Mouse (Mus musculus): Measurements from ENCODE around the gene Cyth3. TPM values are rescaled to one million over a fixed set of nuclear protein-coding genes. Genes with fewer than 3 reads are reported as not detected.

Gene Cyth3
- polyA plus RNA-seq, 1 experiment from 2014 or later, result 61.5 TPM

- WGBS, result 72% methylated on average over 1 of the region's 1 CpGs
- Histone ChIP-seq H3K4me3 (ENCODE audit: low read length) (no peak overlapping the region), H3K9ac (ENCODE audit: low read length) (no peak overlapping the region), H3K4me1 (replicated peaks; ENCODE audit: control insufficient read depth, insufficient read depth, low read length) (peaks cover 34% of the 10 kb centered on the region), H3K9me3 (ENCODE audit: control insufficient read depth, low read length) (no peaks in the 10 kb centered on the region), H3K27me3 (ENCODE audit: control insufficient read depth, insufficient read depth, low read depth, low read length) (no peaks in the 10 kb centered on the region), H3K36me3 (ENCODE audit: control insufficient read depth, insufficient read depth, low read length) (no peaks in the 10 kb centered on the region), H3K4me2 (ENCODE audit: low read depth, low read length) (no peak overlapping the region), H3K27ac (ENCODE audit: low read length) (no peak overlapping the region)
- ATAC-seq (ENCODE audit: low read depth), result no peak
These were observed 43.8 kb downstream of the Cyth3 start for GRCm38 (mm10) chr5:143666015-143666414.

GRCm38 (mm10) chr5:143668884-143669283 is 46.6 kb downstream of the Cyth3 start:
- Histone ChIP-seq H3K27ac (ENCODE audit: low read length) (no peak overlapping the region), H3K4me1 (replicated peaks; ENCODE audit: control insufficient read depth, insufficient read depth, low read length) (peaks cover 21% of the 10 kb centered on the region), H3K9me3 (ENCODE audit: control insufficient read depth, low read length) (no peaks in the 10 kb centered on the region), H3K27me3 (ENCODE audit: control insufficient read depth, insufficient read depth, low read depth, low read length) (no peaks in the 10 kb centered on the region), H3K4me3 (ENCODE audit: low read length) (no peak overlapping the region), H3K36me3 (ENCODE audit: control insufficient read depth, insufficient read depth, low read length) (no peaks in the 10 kb centered on the region), H3K4me2 (ENCODE audit: low read depth, low read length) (no peak overlapping the region), H3K9ac (ENCODE audit: low read length) (no peak overlapping the region)
- no peak for ATAC-seq (ENCODE audit: low read depth)
- 60% methylated on average over 2 of the region's 2 CpGs for WGBS

- Histone ChIP-seq H3K4me1 (replicated peaks; ENCODE audit: control insufficient read depth, insufficient read depth, low read length) (peaks cover 19% of the 10 kb centered on the region), H3K4me3 (ENCODE audit: low read length) (no peak overlapping the region), H3K36me3 (ENCODE audit: control insufficient read depth, insufficient read depth, low read length) (no peaks in the 10 kb centered on the region), H3K27ac (ENCODE audit: low read length) (peak overlapping the region; percentile 78), H3K27me3 (ENCODE audit: control insufficient read depth, insufficient read depth, low read depth, low read length) (no peaks in the 10 kb centered on the region), H3K9me3 (ENCODE audit: control insufficient read depth, low read length) (no peaks in the 10 kb centered on the region), H3K4me2 (ENCODE audit: low read depth, low read length) (no peak overlapping the region), H3K9ac (ENCODE audit: low read length) (no peak overlapping the region)
- WGBS, result 60% methylated on average over 2 of the region's 2 CpGs
- peak; percentile 65 for ATAC-seq (ENCODE audit: low read depth)
These were observed 47.1 kb downstream of the Cyth3 start for GRCm38 (mm10) chr5:143669393-143669792.

- no peak overlapping the region for H3K9ac ChIP-seq (ENCODE audit: low read length)
- ATAC-seq (ENCODE audit: low read depth), result peak; percentile 69; the same call in 1 of the 2 replicates
- no peaks in the 10 kb centered on the region for H3K36me3 ChIP-seq (ENCODE audit: control insufficient read depth, insufficient read depth, low read length)
- peak overlapping the region; percentile 78 for H3K27ac ChIP-seq (ENCODE audit: low read length)
- no peaks in the 10 kb centered on the region for H3K27me3 ChIP-seq (ENCODE audit: control insufficient read depth, insufficient read depth, low read depth, low read length)
- 31% methylated on average over 2 of the region's 2 CpGs for WGBS
- peaks cover 21% of the 10 kb centered on the region for H3K4me1 ChIP-seq (replicated peaks; ENCODE audit: control insufficient read depth, insufficient read depth, low read length)
- H3K4me2 ChIP-seq (ENCODE audit: low read depth, low read length), result no peak overlapping the region
- no peak overlapping the region for H3K4me3 ChIP-seq (ENCODE audit: low read length)
- no peaks in the 10 kb centered on the region for H3K9me3 ChIP-seq (ENCODE audit: control insufficient read depth, low read length)
These were observed 47.6 kb downstream of the Cyth3 start for GRCm38 (mm10) chr5:143669839-143670238.

GRCm38 (mm10) chr5:143670740-143671415 is 48.6 kb downstream of the Cyth3 start:
- WGBS, result 67% methylated on average over 6 of the region's 6 CpGs

GRCm38 (mm10) chr5:143674576-143674975 is 52.3 kb downstream of the Cyth3 start:
- 60% methylated on average over 5 of the region's 5 CpGs for WGBS
- Histone ChIP-seq H3K9me3 (ENCODE audit: control insufficient read depth, low read length) (no peaks in the 10 kb centered on the region), H3K4me2 (ENCODE audit: low read depth, low read length) (no peak overlapping the region), H3K27ac (ENCODE audit: low read length) (no peak overlapping the region), H3K9ac (ENCODE audit: low read length) (no peak overlapping the region), H3K27me3 (ENCODE audit: control insufficient read depth, insufficient read depth, low read depth, low read length) (no peaks in the 10 kb centered on the region), H3K36me3 (ENCODE audit: control insufficient read depth, insufficient read depth, low read length) (no peaks in the 10 kb centered on the region), H3K4me1 (replicated peaks; ENCODE audit: control insufficient read depth, insufficient read depth, low read length) (peaks cover 36% of the 10 kb centered on the region), H3K4me3 (ENCODE audit: low read length) (no peak overlapping the region)
- ATAC-seq (ENCODE audit: low read depth), result no peak

More at GRCm38 (mm10) chr5:143670740-143671415, 48.6 kb downstream of the Cyth3 start:
- Histone ChIP-seq H3K9me3 (ENCODE audit: control insufficient read depth, low read length) (no peaks in the 10 kb centered on the region), H3K9ac (ENCODE audit: low read length) (no peak overlapping the region), H3K4me1 (replicated peaks; ENCODE audit: control insufficient read depth, insufficient read depth, low read length) (peaks cover 17% of the 10 kb centered on the region), H3K4me3 (ENCODE audit: low read length) (no peak overlapping the region), H3K4me2 (ENCODE audit: low read depth, low read length) (no peak overlapping the region), H3K27me3 (ENCODE audit: control insufficient read depth, insufficient read depth, low read depth, low read length) (no peaks in the 10 kb centered on the region), H3K36me3 (ENCODE audit: control insufficient read depth, insufficient read depth, low read length) (no peaks in the 10 kb centered on the region), H3K27ac (ENCODE audit: low read length) (peak overlapping the region; percentile 15; the same call in 1 of the 2 replicates)
- peak; percentile 27; the same call in 1 of the 2 replicates for ATAC-seq (ENCODE audit: low read depth)

- WGBS, result 43% methylated on average over 5 of the region's 5 CpGs
- Histone ChIP-seq H3K27me3 (ENCODE audit: control insufficient read depth, insufficient read depth, low read depth, low read length) (no peaks in the 10 kb centered on the region), H3K4me2 (ENCODE audit: low read depth, low read length) (no peak overlapping the region), H3K27ac (ENCODE audit: low read length) (no peak overlapping the region), H3K36me3 (ENCODE audit: control insufficient read depth, insufficient read depth, low read length) (no peaks in the 10 kb centered on the region), H3K9ac (ENCODE audit: low read length) (0 out of 2 replicates have a peak overlapping the region, but pooled peaks have one; percentile 0), H3K4me1 (replicated peaks; ENCODE audit: control insufficient read depth, insufficient read depth, low read length) (peaks cover 26% of the 10 kb centered on the region), H3K4me3 (ENCODE audit: low read length) (no peak overlapping the region), H3K9me3 (ENCODE audit: control insufficient read depth, low read length) (no peaks in the 10 kb centered on the region)
- ATAC-seq (ENCODE audit: low read depth), result no peak
These were observed 54.2 kb downstream of the Cyth3 start for GRCm38 (mm10) chr5:143676218-143676985.

GRCm38 (mm10) chr5:143677363-143677762 is 55.1 kb downstream of the Cyth3 start:
- Histone ChIP-seq H3K36me3 (ENCODE audit: control insufficient read depth, insufficient read depth, low read length) (no peaks in the 10 kb centered on the region), H3K4me1 (replicated peaks; ENCODE audit: control insufficient read depth, insufficient read depth, low read length) (peaks cover 26% of the 10 kb centered on the region), H3K4me3 (ENCODE audit: low read length) (no peak overlapping the region), H3K9ac (ENCODE audit: low read length) (no peak overlapping the region), H3K27ac (ENCODE audit: low read length) (no peak overlapping the region), H3K9me3 (ENCODE audit: control insufficient read depth, low read length) (no peaks in the 10 kb centered on the region), H3K4me2 (ENCODE audit: low read depth, low read length) (no peak overlapping the region), H3K27me3 (ENCODE audit: control insufficient read depth, insufficient read depth, low read depth, low read length) (no peaks in the 10 kb centered on the region)
- 76% methylated on average over 4 of the region's 4 CpGs for WGBS
- ATAC-seq (ENCODE audit: low read depth), result no peak

GRCm38 (mm10) chr5:143678634-143679271 is 56.5 kb downstream of the Cyth3 start:
- Histone ChIP-seq H3K27ac (ENCODE audit: low read length) (no peak overlapping the region), H3K4me3 (ENCODE audit: low read length) (no peak overlapping the region), H3K36me3 (ENCODE audit: control insufficient read depth, insufficient read depth, low read length) (no peaks in the 10 kb centered on the region), H3K4me2 (ENCODE audit: low read depth, low read length) (no peak overlapping the region), H3K27me3 (ENCODE audit: control insufficient read depth, insufficient read depth, low read depth, low read length) (no peaks in the 10 kb centered on the region), H3K4me1 (replicated peaks; ENCODE audit: control insufficient read depth, insufficient read depth, low read length) (peaks cover 26% of the 10 kb centered on the region), H3K9me3 (ENCODE audit: control insufficient read depth, low read length) (no peaks in the 10 kb centered on the region), H3K9ac (ENCODE audit: low read length) (no peak overlapping the region)
- WGBS, result 32% methylated on average over 6 of the region's 6 CpGs
- peak; percentile 26; the same call in 1 of the 2 replicates for ATAC-seq (ENCODE audit: low read depth)
